Mouse (Mus musculus) midbrain, embryonic 15.5 days (tissue): ENCODE data around the gene Gm20388. TPM values are rescaled to one million over a fixed set of nuclear protein-coding genes. Genes with fewer than 3 reads are reported as not detected.

Experiments used
- ATAC-seq: fragments of 200-750 bp; cut with Nextera tagmentation; replicated peaks from 2 replicates; pipeline ENCODE4 v1.8.0; 2017; ENCODE audit warnings: moderate TSS enrichment
- H3K27ac ChIP-seq: fragments of 300-500 bp; sonication (generic); 2 replicates; pipeline ENCODE4 v1.5.1; 2015; ENCODE audit warnings: mild to moderate bottlenecking, inconsistent platforms
- H3K27me3 ChIP-seq: fragments of 300-500 bp; sonication (generic); replicated peaks from 2 replicates; pipeline ENCODE4 v1.6.1; 2015; ENCODE audit warnings: inconsistent platforms
- H3K36me3 ChIP-seq: fragments of 300-500 bp; sonication (generic); replicated peaks from 2 replicates; pipeline ENCODE4 v1.6.1; 2015; ENCODE audit warnings: inconsistent platforms
- H3K4me1 ChIP-seq: fragments of 300-500 bp; sonication (generic); 2 replicates; pipeline ENCODE4 v1.6.1; 2015; ENCODE audit warnings: inconsistent platforms
- H3K4me2 ChIP-seq: fragments of 300-500 bp; sonication (generic); 2 replicates; pipeline ENCODE4 v1.6.1; 2015; ENCODE audit warnings: inconsistent platforms, mild to moderate bottlenecking, moderate library complexity
- H3K4me3 ChIP-seq: fragments of 300-500 bp; sonication (generic); 2 replicates; pipeline ENCODE4 v1.5.1; 2015; ENCODE audit warnings: mild to moderate bottlenecking, inconsistent platforms
- H3K9ac ChIP-seq: fragments of 300-500 bp; sonication (generic); 2 replicates; pipeline ENCODE4 v1.6.1; 2015; ENCODE audit warnings: mild to moderate bottlenecking, inconsistent platforms
- H3K9me3 ChIP-seq: fragments of 300-500 bp; sonication (generic); 2 replicates; pipeline ENCODE4 v1.6.1; 2016; ENCODE audit warnings: inconsistent platforms
- WGBS: fragments of 180-500 bp; shearing (Covaris S2); methylation state at CpG from one replicate; pipeline ENCODE4 v1.1.7; 2015; ENCODE audit warnings: mixed read lengths; 5-methylcytosine and 5-hydroxymethylcytosine counted together
- polyA plus RNA-seq: library from polyadenylated mRNA; unstranded; fragments of >200 nt; fragmentation: Nextera tagmentation; extraction: Ambion mirVana; gene quantifications from 2 replicates; pipeline ENCODE4 v1.2.1, GENCODE M21; 2015

The Gm20388 gene
- polyA plus RNA-seq, 1 experiment from 2014 or later: 5.6 TPM

DNA sequence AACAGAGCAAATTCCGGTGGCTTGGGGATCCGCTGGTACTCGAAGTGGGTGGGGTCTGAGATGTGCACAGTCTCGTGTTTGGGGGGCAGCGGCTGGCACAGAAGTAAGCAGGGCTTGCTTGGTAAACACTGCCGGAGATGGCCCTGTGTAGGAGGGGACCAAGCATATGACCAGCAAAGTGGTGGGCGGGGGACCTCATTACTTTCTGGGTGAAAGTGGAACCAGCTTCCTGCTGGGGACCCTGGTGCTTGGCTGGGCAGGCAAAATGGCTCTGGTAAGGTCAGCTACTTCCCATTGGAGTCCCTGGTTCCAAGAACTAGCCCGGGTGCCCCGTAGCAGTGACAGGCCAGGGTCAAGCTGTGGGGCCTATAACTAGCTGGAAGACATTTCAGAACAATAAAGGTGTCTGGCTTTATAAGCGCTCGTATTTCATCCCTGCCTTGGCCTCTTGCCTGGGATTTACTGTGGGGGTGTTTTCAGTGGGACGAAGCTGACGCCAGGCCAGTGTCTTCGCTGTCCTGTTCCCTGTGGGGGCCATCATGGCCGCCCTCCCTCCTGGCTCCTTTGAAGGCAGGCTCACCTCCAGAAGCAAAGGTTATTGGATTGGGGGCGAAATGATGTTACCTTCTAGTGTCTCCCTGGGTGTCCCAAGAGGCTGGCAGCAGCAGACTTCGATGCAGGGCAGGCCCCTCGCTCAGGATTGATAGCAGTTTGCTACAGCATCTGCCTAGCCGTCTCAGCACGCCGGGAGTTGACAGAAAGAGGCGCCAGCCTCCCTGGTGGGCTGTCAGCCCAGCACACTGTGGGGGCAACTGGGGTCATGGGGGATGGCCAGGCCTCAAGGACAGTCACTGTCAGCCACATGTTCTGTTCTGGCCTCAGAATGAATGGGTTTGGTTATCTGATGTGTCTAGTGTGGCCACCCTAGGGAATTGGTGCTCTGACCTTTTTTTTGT, 466.5 kb downstream of the Gm20388 start:
- Histone ChIP-seq H3K4me1 (peaks cover 63% of the 10 kb centered on the region), H3K9ac (no peak overlapping the region), H3K9me3 (no peaks in the 10 kb centered on the region), H3K27ac (no peak overlapping the region), H3K4me3 (no peak overlapping the region), H3K27me3 (no peaks in the 10 kb centered on the region), H3K36me3 (no peaks in the 10 kb centered on the region), H3K4me2 (no peak overlapping the region)
- ATAC-seq: no peak
- 51% methylated on average over 22 of the region's 22 CpGs for WGBS

DNA sequence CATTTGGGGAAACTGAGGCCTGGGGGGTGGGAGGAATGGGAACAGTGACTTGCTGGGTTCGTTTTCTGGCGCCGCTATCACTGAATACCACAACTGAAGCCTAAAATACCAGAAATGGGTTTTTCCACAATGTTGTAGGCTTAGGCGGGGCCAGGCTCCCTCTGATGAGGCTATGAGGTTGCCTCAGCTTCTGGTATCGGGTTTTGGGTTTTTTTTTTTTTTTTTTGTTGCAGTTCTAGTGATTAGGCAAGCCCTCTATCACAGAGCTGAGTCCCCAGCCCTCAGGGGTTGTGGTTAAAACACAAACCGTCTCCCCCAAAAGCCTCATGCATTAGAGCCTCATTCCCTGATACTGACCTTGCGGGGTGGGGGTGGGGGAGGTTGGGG, 467.2 kb downstream of the Gm20388 start:
- H3K27me3 ChIP-seq: no peaks in the 10 kb centered on the region
- H3K4me1 ChIP-seq: peaks cover 70% of the 10 kb centered on the region
- WGBS: 71% methylated on average over 7 of the region's 7 CpGs
- H3K36me3 ChIP-seq: no peaks in the 10 kb centered on the region
- H3K9ac ChIP-seq: no peak overlapping the region
- no peak overlapping the region for H3K4me2 ChIP-seq
- ATAC-seq: no peak
- H3K27ac ChIP-seq: no peak overlapping the region
- no peaks in the 10 kb centered on the region for H3K9me3 ChIP-seq
- no peak overlapping the region for H3K4me3 ChIP-seq

DNA sequence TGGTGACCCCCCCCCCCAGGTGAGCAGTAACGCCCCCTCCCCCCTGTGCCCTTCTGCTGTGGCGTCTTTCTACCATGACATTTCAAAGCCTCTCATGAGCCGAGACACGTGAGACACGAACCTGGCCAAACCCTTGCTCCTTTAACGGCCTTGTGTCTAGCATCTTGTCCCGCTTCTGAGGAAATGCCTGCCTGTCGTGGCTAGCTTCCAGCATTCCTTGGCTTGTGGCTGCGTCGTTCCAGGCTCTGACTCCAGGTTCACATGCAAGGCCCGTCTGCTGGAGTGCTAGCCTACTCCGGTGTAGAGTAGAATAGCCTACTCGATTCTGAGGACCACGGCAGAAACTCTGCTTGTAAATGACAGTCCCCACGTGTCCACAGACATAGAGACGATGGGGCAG, 467.7 kb downstream of the Gm20388 start:
- no peak for ATAC-seq
- H3K9me3 ChIP-seq: no peaks in the 10 kb centered on the region
- 46% methylated on average over 16 of the region's 16 CpGs for WGBS
- H3K9ac ChIP-seq: no peak overlapping the region
- no peaks in the 10 kb centered on the region for H3K36me3 ChIP-seq
- H3K4me2 ChIP-seq: no peak overlapping the region
- peaks cover 75% of the 10 kb centered on the region for H3K4me1 ChIP-seq
- no peak overlapping the region for H3K27ac ChIP-seq
- no peaks in the 10 kb centered on the region for H3K27me3 ChIP-seq
- no peak overlapping the region for H3K4me3 ChIP-seq

DNA sequence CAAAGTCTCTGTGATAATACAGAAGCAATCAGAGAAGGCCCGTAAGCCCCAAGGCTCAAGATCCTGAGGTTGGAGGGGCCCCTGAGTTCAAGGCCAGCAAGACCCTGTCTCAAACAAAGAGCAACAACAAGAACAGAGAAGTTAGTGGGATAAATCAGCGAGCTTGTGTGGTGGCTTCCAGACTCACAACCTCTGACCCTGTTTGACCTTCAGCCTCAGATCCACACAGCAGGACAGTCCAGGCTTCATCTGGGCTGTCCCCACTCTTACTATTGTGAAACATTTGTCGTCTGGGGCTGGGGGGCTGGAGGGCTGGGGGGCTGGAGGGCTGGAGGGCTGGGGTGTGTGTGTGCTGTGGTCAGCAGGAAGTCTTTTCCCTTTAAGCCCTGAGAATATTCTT, 468.4 kb downstream of the Gm20388 start:
- Histone ChIP-seq H3K27ac (no peak overlapping the region), H3K4me2 (no peak overlapping the region), H3K4me3 (no peak overlapping the region), H3K4me1 (peaks cover 80% of the 10 kb centered on the region), H3K9me3 (no peaks in the 10 kb centered on the region), H3K9ac (no peak overlapping the region), H3K27me3 (no peaks in the 10 kb centered on the region), H3K36me3 (no peaks in the 10 kb centered on the region)
- no peak for ATAC-seq
- WGBS: 51% methylated on average over 3 of the region's 3 CpGs

DNA sequence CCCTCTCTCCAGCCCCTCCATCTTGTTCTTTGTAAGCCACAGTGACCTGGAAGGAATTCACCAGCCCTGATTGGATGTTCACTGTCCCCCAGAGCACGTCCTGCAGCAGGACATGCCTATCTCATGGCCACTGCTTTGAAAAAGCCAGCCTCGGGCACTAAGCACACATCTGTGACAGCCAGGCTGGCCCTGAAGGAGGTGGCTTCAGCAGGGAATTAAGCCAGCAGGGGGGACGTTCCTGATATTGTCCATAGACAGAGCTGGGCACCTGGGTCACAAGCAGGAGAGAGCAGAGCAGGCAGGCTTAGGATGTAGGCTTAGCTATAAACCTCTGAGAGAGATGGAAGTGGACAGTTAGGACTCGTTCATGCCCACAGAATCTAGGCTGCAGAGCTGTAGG, 471.2 kb downstream of the Gm20388 start:
- Histone ChIP-seq H3K36me3 (no peaks in the 10 kb centered on the region), H3K4me2 (no peak overlapping the region), H3K9me3 (no peaks in the 10 kb centered on the region), H3K27me3 (no peaks in the 10 kb centered on the region), H3K9ac (no peak overlapping the region), H3K4me1 (peaks cover 66% of the 10 kb centered on the region), H3K27ac (peak overlapping the region; percentile 74), H3K4me3 (no peak overlapping the region)
- no peak; the same call in 1 of the 2 replicates for ATAC-seq
- 7% methylated on average over 4 of the region's 4 CpGs for WGBS

DNA sequence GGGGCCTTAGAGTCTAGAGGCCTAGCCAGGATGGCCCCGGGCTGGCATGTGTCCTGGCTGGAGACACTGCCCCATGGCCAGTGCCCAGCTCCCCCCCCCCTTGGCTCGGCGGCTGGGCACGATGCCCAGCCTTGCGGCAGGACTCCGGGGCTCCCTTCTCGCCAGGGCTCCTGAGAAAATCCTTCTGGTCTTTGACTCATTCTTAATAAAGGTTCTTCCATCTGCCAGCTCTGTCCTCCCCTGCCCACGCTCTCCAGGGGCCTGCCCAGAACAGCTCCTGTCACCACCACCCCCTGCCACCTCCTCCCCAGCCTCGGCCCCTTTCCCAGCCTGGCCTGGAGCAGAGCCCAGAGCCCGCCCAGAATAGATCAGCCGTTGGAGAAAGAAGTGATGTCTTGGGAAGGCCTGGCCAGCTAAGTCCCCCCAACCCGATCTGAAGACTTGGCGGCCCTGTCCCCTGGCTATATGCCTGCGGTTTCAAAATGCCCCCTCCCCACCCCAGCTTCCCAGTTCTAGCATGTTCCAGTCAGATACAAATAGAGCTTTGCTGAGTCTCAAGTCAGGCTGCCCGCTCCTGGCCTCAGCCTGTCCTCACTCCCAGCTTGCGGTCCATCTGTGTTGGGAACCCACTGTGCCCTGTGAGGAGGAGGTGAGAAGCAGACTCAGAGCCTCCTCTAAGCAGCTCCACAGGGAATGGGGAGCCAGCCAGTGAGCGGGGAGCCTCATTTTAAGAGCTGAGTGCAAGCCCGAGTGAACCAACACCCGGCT, 472.0 kb downstream of the Gm20388 start:
- no peaks in the 10 kb centered on the region for H3K27me3 ChIP-seq
- peak; percentile 87 for ATAC-seq
- H3K36me3 ChIP-seq: no peaks in the 10 kb centered on the region
- H3K9me3 ChIP-seq: no peaks in the 10 kb centered on the region
- H3K4me1 ChIP-seq: peaks cover 59% of the 10 kb centered on the region
- peak overlapping the region; percentile 74 for H3K27ac ChIP-seq
- H3K4me2 ChIP-seq: no peak overlapping the region
- no peak overlapping the region for H3K9ac ChIP-seq
- no peak overlapping the region for H3K4me3 ChIP-seq
- WGBS: 39% methylated on average over 19 of the region's 19 CpGs

DNA sequence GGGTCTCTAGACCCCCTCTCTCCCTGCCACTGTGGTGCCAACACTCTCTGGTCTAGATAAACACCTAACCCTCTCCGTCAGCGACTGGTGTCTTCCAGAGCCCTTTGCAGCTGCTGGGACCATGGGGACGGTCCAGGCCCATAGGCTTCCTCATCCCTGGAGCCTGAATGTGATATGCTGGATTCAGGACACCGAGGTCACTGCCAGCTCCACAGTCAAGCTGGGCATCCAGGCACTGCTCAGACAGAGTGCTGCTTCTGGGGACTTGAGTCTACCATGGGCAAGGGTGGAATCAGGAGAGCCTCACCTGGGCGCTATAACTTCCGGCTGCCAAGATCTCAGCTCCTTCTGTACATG, 472.5 kb downstream of the Gm20388 start:
- Histone ChIP-seq H3K36me3 (no peaks in the 10 kb centered on the region), H3K4me3 (no peak overlapping the region), H3K27me3 (no peaks in the 10 kb centered on the region), H3K27ac (peak overlapping the region; percentile 74), H3K4me2 (no peak overlapping the region), H3K9ac (no peak overlapping the region), H3K9me3 (no peaks in the 10 kb centered on the region), H3K4me1 (peaks cover 54% of the 10 kb centered on the region)
- ATAC-seq: no peak
- 73% methylated on average over 6 of the region's 6 CpGs for WGBS

DNA sequence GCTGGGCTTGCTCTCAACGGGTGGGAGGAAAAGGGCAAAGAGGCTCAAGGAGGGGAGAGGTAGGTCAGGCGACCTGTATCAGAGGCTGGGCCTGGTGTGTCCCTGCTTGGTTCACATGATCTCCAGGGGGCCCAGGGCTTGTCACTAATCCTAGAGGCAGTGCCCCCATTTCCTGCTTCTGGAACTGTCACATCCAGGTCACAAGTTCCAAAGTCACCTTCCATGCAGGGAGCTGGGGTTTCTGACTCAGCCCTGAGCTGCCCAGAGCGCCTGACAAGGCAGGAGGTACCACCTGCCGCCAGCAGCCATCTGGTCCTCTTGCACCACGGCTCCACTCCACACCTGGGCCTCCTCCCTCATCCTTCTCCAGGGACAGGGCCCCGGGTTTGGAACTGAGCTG, 473.1 kb downstream of the Gm20388 start:
- H3K27me3 ChIP-seq: no peaks in the 10 kb centered on the region
- ATAC-seq: no peak
- H3K9me3 ChIP-seq: no peaks in the 10 kb centered on the region
- no peaks in the 10 kb centered on the region for H3K36me3 ChIP-seq
- H3K4me2 ChIP-seq: no peak overlapping the region
- H3K4me3 ChIP-seq: no peak overlapping the region
- WGBS: 44% methylated on average over 6 of the region's 6 CpGs
- no peak overlapping the region for H3K9ac ChIP-seq
- H3K4me1 ChIP-seq: peaks cover 50% of the 10 kb centered on the region
- peak overlapping the region; percentile 74 for H3K27ac ChIP-seq

DNA sequence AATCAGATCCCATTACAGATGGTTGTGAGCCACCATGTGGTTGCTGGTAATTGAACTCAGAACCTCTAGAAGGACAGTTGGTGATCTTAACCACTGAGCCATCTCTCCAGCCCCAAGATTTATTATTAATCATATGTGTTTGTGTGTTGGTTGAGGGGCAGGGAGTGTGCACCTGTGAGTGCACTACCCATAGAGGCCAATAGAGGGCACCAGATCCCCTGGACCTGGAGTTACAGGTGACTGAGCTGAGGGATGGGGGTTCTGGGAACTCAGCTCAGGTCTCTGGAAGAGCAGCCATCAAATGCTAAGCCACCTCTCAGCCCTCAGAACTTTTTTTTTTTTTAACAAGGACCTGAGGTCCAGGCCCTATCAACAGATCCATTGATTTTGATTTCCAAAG, 474.1 kb downstream of the Gm20388 start:
- peaks cover 44% of the 10 kb centered on the region for H3K4me1 ChIP-seq

DNA sequence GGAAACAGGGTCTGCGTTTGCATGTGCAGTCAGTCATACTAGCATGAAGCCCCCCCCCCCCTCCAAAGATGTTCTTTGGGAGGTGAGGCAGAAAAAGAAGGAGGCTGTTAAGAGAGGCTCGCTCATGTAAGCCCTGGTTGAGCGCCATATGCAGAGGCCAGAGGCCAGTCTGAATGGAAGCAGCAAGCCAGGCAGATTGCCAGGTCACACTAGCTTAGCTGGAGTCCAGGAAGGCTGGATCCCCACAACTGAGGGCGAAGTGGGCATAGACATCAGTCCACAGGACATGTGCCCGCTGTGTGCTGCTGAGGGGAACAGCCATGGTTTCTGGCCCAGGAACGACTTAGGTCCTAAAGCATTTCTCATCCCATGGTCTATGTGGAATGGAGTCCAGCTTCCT, 477.6 kb downstream of the Gm20388 start:
- WGBS: 76% methylated on average over 6 of the region's 6 CpGs
- Histone ChIP-seq H3K9ac (no peak overlapping the region), H3K27ac (no peak overlapping the region), H3K4me2 (no peak overlapping the region), H3K36me3 (no peaks in the 10 kb centered on the region), H3K4me1 (peaks cover 29% of the 10 kb centered on the region), H3K4me3 (no peak overlapping the region), H3K9me3 (no peaks in the 10 kb centered on the region), H3K27me3 (no peaks in the 10 kb centered on the region)
- ATAC-seq: no peak

More for the DNA sequence above, 474.1 kb downstream of the Gm20388 start:
- Histone ChIP-seq H3K9ac (no peak overlapping the region), H3K36me3 (no peaks in the 10 kb centered on the region), H3K27me3 (no peaks in the 10 kb centered on the region), H3K27ac (no peak overlapping the region), H3K9me3 (no peaks in the 10 kb centered on the region), H3K4me2 (no peak overlapping the region), H3K4me3 (no peak overlapping the region)
- no peak for ATAC-seq

DNA sequence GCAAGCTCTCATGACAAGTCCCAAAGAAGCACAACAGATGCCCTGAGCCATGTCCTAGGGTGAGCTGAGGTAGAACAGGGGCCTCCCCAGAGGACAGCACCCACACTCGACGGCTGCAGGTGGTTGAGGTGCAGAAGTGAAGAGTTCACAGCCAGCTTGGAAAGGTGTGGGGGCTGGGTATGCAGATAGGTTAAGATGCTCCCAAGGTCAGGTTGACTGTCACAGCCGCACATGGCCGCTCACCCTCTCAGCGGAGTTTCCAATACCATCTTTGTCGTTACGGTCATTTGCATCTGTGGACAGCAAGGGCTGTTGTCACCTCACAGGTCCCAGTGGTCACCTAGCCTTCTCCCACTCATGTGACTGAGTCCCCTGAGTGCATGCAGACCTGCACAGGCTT, 480.0 kb downstream of the Gm20388 start:
- no peaks in the 10 kb centered on the region for H3K36me3 ChIP-seq
- H3K4me2 ChIP-seq: no peak overlapping the region
- no peak for ATAC-seq
- WGBS: 88% methylated on average over 7 of the region's 7 CpGs
- no peak overlapping the region for H3K27ac ChIP-seq
- no peaks in the 10 kb centered on the region for H3K27me3 ChIP-seq
- no peak overlapping the region for H3K4me3 ChIP-seq
- H3K9ac ChIP-seq: no peak overlapping the region
- peaks cover 32% of the 10 kb centered on the region for H3K4me1 ChIP-seq
- no peaks in the 10 kb centered on the region for H3K9me3 ChIP-seq

DNA sequence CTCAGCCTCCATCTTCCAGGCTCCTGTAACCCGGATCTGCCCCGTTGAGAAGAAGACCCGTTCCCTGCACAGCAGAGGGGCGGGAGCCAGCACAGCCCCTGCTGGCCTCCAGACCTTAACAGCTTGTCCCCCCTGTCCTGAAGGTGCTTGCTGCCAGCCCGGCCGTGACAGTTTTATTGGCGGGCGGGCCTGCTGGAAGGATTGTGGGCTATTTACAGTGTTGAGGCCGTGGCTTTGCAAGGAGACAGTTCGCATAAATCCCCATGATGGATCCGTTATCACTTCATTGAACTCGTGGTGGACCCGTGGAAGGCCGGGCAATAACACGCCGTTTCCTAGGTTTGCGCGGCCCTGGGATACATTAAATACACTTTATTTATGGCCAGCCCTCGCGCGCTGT, 481.2 kb downstream of the Gm20388 start:
- Histone ChIP-seq H3K9ac (no peak overlapping the region), H3K27me3 (no peaks in the 10 kb centered on the region), H3K27ac (no peak overlapping the region), H3K4me1 (peaks cover 32% of the 10 kb centered on the region), H3K4me3 (no peak overlapping the region), H3K36me3 (no peaks in the 10 kb centered on the region), H3K4me2 (no peak overlapping the region), H3K9me3 (no peaks in the 10 kb centered on the region)
- ATAC-seq: no peak
- 55% methylated on average over 21 of the region's 21 CpGs for WGBS
